Mouse (Mus musculus) bone marrow macrophage, adult 2 months (primary cell): Measurements from ENCODE around the gene Itpk1.

Experiments
- CTCF ChIP-seq: IDR thresholded peaks from 2 replicates; pipeline ENCODE4 v1.5.1; 2012; ENCODE audit warnings: low read depth, mild to moderate bottlenecking, low read length, moderate library complexity
- POLR2A ChIP-seq: IDR thresholded peaks from 2 replicates; pipeline ENCODE4 v1.6.1; 2012; ENCODE audit warnings: mild to moderate bottlenecking, low read depth, low read length, borderline replicate concordance

- TF ChIP-seq POLR2A = no peak
- TF ChIP-seq CTCF = no peak
Measured at GRCm38 (mm10) chr12:102683979-102684378, 20.8 kb downstream of the Itpk1 start.
